Mouse (Mus musculus): ENCODE results near the gene Armc5. TPM values are rescaled to one million over a fixed set of nuclear protein-coding genes. Genes with fewer than 3 reads are reported as not detected.

Armc5 gene
- polyA plus RNA-seq, 1 experiment from 2014 or later: 22.0 TPM

DNA sequence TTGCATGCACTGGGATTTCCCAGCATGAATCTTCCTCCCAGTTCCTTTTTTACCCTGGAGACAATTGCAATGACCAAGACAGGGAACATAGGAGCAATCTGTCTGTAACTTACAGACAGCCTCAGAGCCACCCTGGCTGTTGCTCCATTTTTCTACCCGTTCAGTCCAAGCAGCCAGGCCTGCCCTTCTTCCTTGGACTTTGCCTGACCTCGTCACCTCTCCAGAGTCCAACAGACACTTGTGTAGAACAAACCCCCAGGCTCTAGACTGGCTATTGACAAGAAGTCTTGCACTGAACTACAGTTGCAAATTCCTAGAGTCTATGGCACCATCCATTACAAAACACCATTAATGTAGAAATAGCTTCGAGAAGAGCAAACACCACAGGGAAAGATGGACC is 27.3 kb upstream of the Armc5 start:
- no peak for TF ChIP-seq CTCF (IDR thresholded peaks at IDR 0.05; ENCODE audit: low read depth)
- Histone ChIP-seq H3K27me3 (ENCODE audit: insufficient read depth, low read length) (no peaks in the 10 kb centered on the region), H3K4me2 (no peak overlapping the region), H3K4me1 (ENCODE audit: insufficient read depth) (no peaks in the 10 kb centered on the region), H3K27ac (ENCODE audit: low read depth) (no peak overlapping the region), H3K9me3 (ENCODE audit: low read depth, low read length) (no peaks in the 10 kb centered on the region), H3K9ac (no peak overlapping the region), H3K36me3 (ENCODE audit: insufficient read depth) (no peaks in the 10 kb centered on the region), H3K4me3 (ENCODE audit: low read depth, low read length) (no peak overlapping the region)
- WGBS: 38% methylated on average over 3 of the region's 3 CpGs
- DNase-seq: no peak
- no peak for ATAC-seq (ENCODE audit: insufficient read depth)

GRCm38 (mm10) chr7:128219952-128220351 is 17.2 kb upstream of the Armc5 start:
- DNase-seq: no peak
- 77% methylated on average over 4 of the region's 4 CpGs for WGBS

DNA sequence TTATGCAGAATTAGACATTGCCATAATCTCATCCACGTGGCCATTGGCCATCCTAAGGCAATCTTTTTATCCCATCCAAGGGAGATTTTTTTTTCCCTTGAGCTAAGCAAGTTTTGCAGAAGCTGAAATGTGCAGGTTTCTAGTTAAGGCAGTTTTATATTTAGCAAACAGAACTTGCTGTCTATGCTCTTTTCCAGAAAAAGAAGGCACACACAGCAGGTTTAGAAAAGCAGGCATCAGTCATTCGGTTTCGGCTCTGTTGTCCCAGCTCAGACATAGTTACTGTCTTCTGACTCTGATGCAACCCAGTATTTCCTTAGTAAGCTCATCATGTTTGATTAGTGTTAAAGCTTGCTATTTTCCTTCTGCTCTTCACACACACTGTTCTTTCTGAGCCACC is 16.2 kb upstream of the Armc5 start:
- DNase-seq (no peak), ATAC-seq (ENCODE audit: insufficient read depth) (no peak)
- Histone ChIP-seq H3K27me3 (ENCODE audit: insufficient read depth, low read length) (no peaks in the 10 kb centered on the region), H3K4me2 (no peak overlapping the region), H3K9me3 (ENCODE audit: low read depth, low read length) (no peaks in the 10 kb centered on the region), H3K27ac (ENCODE audit: low read depth) (no peak overlapping the region), H3K9ac (no peak overlapping the region), H3K4me1 (ENCODE audit: insufficient read depth) (no peaks in the 10 kb centered on the region), H3K4me3 (ENCODE audit: low read depth, low read length) (no peak overlapping the region), H3K36me3 (ENCODE audit: insufficient read depth) (no peaks in the 10 kb centered on the region)
- no peak for TF ChIP-seq CTCF (IDR thresholded peaks at IDR 0.05; ENCODE audit: low read depth)
- 83% methylated on average over 3 of the region's 3 CpGs for WGBS

More at GRCm38 (mm10) chr7:128219952-128220351, 17.2 kb upstream of the Armc5 start:
- no peaks in the 10 kb centered on the region for H3K36me3 ChIP-seq (ENCODE audit: insufficient read depth)
- H3K27ac ChIP-seq (ENCODE audit: low read depth): no peak overlapping the region
- no peak overlapping the region for H3K9ac ChIP-seq
- no peak overlapping the region for H3K4me3 ChIP-seq (ENCODE audit: low read depth, low read length)
- H3K4me2 ChIP-seq: no peak overlapping the region
- no peaks in the 10 kb centered on the region for H3K27me3 ChIP-seq (ENCODE audit: insufficient read depth, low read length)
- no peaks in the 10 kb centered on the region for H3K4me1 ChIP-seq (ENCODE audit: insufficient read depth)
- no peak for ATAC-seq (ENCODE audit: insufficient read depth)
- TF ChIP-seq CTCF (IDR thresholded peaks at IDR 0.05; ENCODE audit: low read depth): no peak
- no peaks in the 10 kb centered on the region for H3K9me3 ChIP-seq (ENCODE audit: low read depth, low read length)

DNA sequence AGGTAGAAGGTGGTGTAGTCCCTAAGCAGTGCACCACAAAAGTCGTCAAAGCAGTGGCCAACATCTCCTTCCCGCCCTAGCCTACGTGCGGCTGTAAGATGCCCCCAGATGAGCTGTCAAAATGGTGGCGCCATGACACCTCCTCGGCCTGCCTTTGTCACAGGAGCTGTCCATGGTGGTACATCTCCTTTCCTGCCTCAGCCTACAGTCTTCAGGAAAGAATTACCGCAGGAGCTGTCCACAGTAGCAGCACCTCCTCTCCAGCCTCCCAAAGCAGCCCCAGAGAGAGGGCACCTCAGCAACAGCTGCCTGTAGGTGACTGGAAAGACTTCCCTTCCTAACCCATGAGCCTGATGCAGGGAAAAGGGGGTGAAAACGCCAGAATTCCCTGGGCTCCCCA is 5.4 kb upstream of the Armc5 start:
- Histone ChIP-seq H3K36me3 (ENCODE audit: insufficient read depth) (no peaks in the 10 kb centered on the region), H3K4me1 (ENCODE audit: insufficient read depth) (no peaks in the 10 kb centered on the region), H3K9me3 (ENCODE audit: low read depth, low read length) (no peaks in the 10 kb centered on the region), H3K9ac (no peak overlapping the region), H3K4me3 (ENCODE audit: low read depth, low read length) (no peak overlapping the region), H3K27ac (ENCODE audit: low read depth) (no peak overlapping the region), H3K27me3 (ENCODE audit: insufficient read depth, low read length) (no peaks in the 10 kb centered on the region), H3K4me2 (no peak overlapping the region)
- no peak for TF ChIP-seq CTCF (IDR thresholded peaks at IDR 0.05; ENCODE audit: low read depth)
- DNase-seq (peak; percentile 48), ATAC-seq (ENCODE audit: insufficient read depth) (no peak)
- 29% methylated on average over 8 of the region's 8 CpGs for WGBS

- no peak for ATAC-seq (ENCODE audit: insufficient read depth)
Measured at GRCm38 (mm10) chr7:128234796-128235195, 2.3 kb upstream of the Armc5 start.

DNA sequence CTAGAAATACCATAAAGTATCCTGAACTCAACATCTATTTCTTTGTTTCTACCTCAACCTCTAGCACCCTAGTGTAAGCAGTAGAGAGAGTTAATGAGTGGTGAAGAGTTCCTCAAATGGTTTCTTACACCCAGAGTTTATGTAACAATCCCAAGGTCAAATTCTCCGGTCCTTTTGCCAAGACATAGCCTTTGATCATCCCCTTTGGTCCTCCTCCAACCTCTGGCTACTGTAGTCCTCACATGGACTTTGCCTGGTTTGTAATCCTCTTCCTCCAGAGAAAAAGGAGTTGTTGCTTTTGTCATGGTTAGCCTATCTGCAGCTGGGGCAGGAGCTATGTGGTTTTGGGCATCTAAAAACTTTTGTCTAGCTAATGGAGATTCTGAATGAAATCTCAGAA is 1.7 kb upstream of the Armc5 start:
- DNase-seq (no peak), ATAC-seq (ENCODE audit: insufficient read depth) (no peak)
- WGBS: 66% methylated on average over 1 of the region's 1 CpGs
- Histone ChIP-seq H3K36me3 (ENCODE audit: insufficient read depth) (peaks cover 11% of the 10 kb centered on the region), H3K4me1 (ENCODE audit: insufficient read depth) (peaks cover 8% of the 10 kb centered on the region), H3K27ac (ENCODE audit: low read depth) (no peak overlapping the region), H3K4me2 (no peak overlapping the region), H3K9me3 (ENCODE audit: low read depth, low read length) (no peaks in the 10 kb centered on the region), H3K4me3 (ENCODE audit: low read depth, low read length) (no peak overlapping the region), H3K27me3 (ENCODE audit: insufficient read depth, low read length) (no peaks in the 10 kb centered on the region), H3K9ac (no peak overlapping the region)
- TF ChIP-seq CTCF (IDR thresholded peaks at IDR 0.05; ENCODE audit: low read depth): no peak

More at GRCm38 (mm10) chr7:128234796-128235195, 2.3 kb upstream of the Armc5 start:
- Histone ChIP-seq H3K4me2 (no peak overlapping the region), H3K27ac (ENCODE audit: low read depth) (no peak overlapping the region), H3K36me3 (ENCODE audit: insufficient read depth) (peaks cover 4% of the 10 kb centered on the region), H3K9me3 (ENCODE audit: low read depth, low read length) (no peaks in the 10 kb centered on the region), H3K9ac (no peak overlapping the region), H3K27me3 (ENCODE audit: insufficient read depth, low read length) (no peaks in the 10 kb centered on the region), H3K4me1 (ENCODE audit: insufficient read depth) (peaks cover 8% of the 10 kb centered on the region), H3K4me3 (ENCODE audit: low read depth, low read length) (no peak overlapping the region)
- TF ChIP-seq CTCF (IDR thresholded peaks at IDR 0.05; ENCODE audit: low read depth): no peak
- no peak for DNase-seq
- WGBS: 73% methylated on average over 2 of the region's 2 CpGs

DNA sequence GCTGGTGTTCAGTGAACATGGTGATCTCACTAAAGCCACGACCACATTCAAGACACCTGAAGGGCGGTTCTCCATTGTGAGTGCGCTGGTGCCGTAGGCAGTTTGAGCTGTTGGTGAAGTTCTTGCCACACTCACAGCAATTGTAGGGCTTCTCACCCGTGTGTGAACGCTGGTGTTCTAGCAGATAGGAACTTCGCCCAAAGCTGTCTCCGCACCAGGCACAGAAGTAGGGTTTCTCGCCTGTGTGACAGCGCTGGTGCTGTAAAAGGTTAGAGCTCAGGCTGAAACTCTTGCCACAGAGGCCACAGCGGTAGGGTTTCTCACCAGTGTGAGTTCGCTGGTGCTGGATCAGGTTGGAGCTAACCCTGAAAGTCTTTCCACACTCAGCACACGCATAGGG is 716 bp upstream of the Armc5 start:
- Histone ChIP-seq H3K4me3 (ENCODE audit: low read depth, low read length) (peak overlapping the region; percentile 73; the same call in 1 of the 2 replicates), H3K4me2 (peak overlapping the region; percentile 84)

GRCm38 (mm10) chr7:128237593-128237926 is 418 bp downstream of the Armc5 start:
- no peaks in the 10 kb centered on the region for H3K27me3 ChIP-seq (ENCODE audit: insufficient read depth, low read length)
- H3K9me3 ChIP-seq (ENCODE audit: low read depth, low read length): no peaks in the 10 kb centered on the region
- DNase-seq: no peak
- WGBS: under 1% methylated on average over 25 of the region's 25 CpGs
- ATAC-seq (ENCODE audit: insufficient read depth): no peak; the same call in 1 of the 2 replicates
- H3K36me3 ChIP-seq (ENCODE audit: insufficient read depth): peaks cover 32% of the 10 kb centered on the region
- H3K4me3 ChIP-seq (ENCODE audit: low read depth, low read length): peak overlapping the region; percentile 73
- peak overlapping the region; percentile 98 for H3K27ac ChIP-seq (ENCODE audit: low read depth)
- peak overlapping the region; percentile 75 for H3K9ac ChIP-seq
- no peak for TF ChIP-seq CTCF (IDR thresholded peaks at IDR 0.05; ENCODE audit: low read depth)
- H3K4me2 ChIP-seq: peak overlapping the region; percentile 84
- peaks cover 8% of the 10 kb centered on the region for H3K4me1 ChIP-seq (ENCODE audit: insufficient read depth)

More for the DNA sequence above, 716 bp upstream of the Armc5 start:
- Histone ChIP-seq H3K27ac (ENCODE audit: low read depth) (no peak overlapping the region; the same call in 1 of the 2 replicates), H3K9me3 (ENCODE audit: low read depth, low read length) (no peaks in the 10 kb centered on the region), H3K9ac (peak overlapping the region; percentile 75), H3K4me1 (ENCODE audit: insufficient read depth) (peaks cover 8% of the 10 kb centered on the region), H3K36me3 (ENCODE audit: insufficient read depth) (peaks cover 21% of the 10 kb centered on the region), H3K27me3 (ENCODE audit: insufficient read depth, low read length) (no peaks in the 10 kb centered on the region)
- 94% methylated on average over 13 of the region's 13 CpGs for WGBS
- ATAC-seq (ENCODE audit: insufficient read depth): no peak
- TF ChIP-seq CTCF (IDR thresholded peaks at IDR 0.05; ENCODE audit: low read depth): no peak
- DNase-seq: no peak
